Mouse (Mus musculus): ENCODE results near the gene Rgs16. TPM values are rescaled to one million over a fixed set of nuclear protein-coding genes. Genes with fewer than 3 reads are reported as not detected.
"Not testable (repeated sequence)": the region's sequence is repeated elsewhere in the genome, so short reads cannot be mapped to it uniquely, and the experiment has no call there.

The Rgs16 gene
- total RNA-seq, 2 experiments from 2014 or later, result 6.4 to 7.0 TPM

- no peak for DNase-seq
Observed at GRCm38 (mm10) chr1:153751763-153752301, 11.7 kb downstream of the Rgs16 start.

DNA sequence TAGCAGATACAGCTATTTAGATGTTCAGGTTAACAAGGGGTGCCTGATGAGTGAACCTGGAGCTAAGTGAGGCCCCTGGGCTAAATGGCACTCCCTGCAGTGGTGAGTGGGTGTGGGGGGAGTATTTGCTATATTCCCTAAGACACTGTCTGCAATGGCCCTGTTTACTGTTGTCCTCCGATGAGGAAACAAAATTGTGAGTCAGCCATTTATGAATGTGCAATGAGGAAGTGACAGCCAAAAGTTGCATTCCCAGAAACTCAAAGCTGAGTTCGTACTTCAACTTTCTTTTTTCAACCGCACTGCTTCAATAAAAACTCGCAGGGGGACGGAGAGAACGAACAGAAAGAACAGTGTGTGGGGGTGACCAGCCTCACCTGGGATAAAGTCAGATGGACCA, 12.4 kb downstream of the Rgs16 start:
- no peak for DNase-seq

DNA sequence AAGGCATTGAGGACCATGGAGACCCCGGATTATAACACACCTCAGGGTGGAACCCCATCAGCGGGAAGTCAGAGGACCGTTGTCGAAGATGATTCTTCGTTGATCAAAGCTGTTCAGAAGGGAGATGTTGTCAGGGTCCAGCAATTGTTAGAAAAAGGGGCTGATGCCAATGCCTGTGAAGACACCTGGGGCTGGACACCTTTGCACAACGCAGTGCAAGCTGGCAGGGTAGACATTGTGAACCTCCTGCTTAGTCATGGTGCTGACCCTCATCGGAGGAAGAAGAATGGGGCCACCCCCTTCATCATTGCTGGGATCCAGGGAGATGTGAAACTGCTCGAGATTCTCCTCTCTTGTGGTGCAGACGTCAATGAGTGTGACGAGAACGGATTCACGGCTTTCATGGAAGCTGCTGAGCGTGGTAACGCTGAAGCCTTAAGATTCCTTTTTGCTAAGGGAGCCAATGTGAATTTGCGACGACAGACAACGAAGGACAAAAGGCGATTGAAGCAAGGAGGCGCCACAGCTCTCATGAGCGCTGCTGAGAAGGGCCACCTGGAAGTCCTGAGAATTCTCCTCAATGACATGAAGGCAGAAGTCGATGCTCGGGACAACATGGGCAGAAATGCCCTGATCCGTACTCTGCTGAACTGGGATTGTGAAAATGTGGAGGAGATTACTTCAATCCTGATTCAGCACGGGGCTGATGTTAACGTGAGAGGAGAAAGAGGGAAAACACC, 13.7 kb downstream of the Rgs16 start:
- DNase-seq, result no peak

DNA sequence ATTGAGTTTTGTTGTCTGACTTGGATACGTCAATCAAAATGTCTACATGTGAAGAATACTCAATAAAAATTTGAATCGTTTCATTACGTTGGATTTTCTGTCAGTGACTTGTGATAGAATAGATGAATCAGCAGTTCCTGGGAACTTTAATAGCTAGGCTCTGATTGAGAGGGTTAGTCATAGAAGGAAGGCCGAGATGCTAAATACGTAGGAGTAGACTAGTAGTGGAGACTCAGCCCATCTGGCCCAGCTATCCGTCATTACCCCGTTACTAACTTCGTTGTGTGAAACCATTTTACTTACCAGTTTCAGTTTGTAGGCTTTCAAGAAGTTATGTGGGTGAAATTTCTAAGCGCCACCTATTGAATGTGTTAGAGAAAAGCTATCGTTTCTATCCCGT, 24.0 kb downstream of the Rgs16 start:
- DNase-seq, result no peak

DNA sequence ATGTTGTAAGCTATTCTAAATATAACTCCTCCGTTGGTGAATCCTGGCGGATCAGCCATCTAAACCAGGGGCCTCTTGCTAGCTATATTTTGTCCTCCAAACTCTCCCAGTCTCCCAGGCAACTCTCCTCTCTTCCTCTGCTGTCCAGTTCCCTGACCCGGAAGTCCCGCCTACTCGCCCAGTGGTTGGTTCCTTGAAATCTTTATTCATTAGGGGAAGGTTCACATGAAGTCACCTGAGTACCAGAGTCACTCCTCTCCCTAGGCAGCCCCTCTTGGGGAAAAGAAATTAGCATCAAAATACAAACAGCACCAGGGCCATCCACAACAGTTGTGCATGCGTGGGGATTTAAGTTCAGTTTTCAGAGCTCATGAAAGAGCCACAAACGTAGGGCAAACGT, 26.1 kb downstream of the Rgs16 start:
- no peak for DNase-seq

- no peak for DNase-seq
Observed at GRCm38 (mm10) chr1:153767281-153767680, 27.1 kb downstream of the Rgs16 start.

DNA sequence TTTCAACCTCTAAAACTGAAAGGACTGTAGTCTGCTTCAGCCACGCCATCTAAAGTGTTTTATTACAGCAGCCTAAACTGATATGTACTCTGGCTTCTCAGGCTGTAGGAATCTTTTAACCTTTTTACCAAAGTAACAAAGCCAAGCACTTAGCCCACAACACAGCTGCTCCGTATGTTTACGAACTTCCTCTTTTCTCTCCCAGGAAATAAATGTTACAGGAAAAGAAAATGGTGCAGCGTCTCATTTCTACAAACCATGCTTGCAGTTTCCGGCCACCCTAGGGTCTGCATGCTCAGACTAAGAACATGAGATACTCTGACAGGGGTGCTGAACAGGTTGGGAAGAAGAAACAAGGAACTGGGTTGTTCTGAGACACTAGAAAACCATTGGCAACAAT, 28.3 kb downstream of the Rgs16 start:
- no peak for DNase-seq

DNA sequence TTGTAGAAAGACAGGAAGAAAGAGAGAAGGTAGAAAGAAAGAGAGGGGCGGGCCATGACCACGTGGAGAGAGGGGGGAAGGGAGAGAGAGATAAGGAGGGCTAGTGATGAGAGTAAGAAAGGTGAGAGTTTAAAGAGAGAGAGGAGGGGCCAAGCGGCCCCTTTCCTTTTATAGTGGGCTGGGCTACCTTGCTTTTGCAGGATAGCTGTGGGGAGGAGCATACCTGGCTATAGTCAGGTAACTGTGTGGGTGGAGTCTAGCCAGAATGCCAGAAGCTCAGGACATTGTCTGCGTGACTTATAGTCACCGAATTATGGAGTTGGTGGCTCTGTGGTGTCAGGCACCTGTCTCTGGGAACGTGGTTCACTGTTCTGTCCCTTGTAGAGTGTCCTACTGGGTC, 29.4 kb downstream of the Rgs16 start:
- not testable (repeated sequence) for DNase-seq

DNA sequence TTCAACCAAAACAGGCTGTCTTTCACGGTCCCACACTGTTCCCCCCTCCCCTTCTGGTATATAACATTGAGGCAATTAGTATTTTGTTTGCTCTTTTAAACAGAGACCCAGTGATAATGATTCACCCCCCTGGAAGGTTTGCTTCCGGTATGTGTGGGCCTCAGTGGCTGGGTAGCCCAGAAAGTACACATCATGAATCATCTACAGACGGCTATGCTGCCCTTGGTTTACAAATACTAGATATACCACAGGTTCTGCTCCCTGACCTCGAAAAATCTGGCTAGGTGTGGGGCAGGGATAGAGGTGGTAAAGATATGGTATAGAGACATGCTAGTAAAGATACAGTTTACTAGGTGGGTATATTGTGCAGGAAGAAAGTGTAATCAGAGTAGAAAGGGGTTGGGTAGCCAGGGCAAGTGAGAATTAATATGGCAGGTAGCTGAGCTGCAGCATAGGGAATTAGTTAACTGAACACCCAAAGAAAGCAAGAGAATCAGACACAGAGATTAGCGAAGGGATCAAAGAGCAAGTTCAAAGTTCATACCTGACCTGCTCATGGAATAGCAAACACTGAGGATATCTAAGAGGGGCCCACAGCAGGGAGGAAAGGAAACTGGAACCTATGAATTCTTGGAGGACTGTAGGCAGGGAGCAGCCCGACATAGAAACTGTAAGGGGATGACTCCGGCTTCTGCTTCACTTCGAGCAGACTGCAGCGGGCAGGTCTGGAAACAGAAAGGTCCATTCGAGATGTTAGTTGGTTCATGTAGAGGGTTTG, 30.0 kb downstream of the Rgs16 start:
- no peak for DNase-seq

DNA sequence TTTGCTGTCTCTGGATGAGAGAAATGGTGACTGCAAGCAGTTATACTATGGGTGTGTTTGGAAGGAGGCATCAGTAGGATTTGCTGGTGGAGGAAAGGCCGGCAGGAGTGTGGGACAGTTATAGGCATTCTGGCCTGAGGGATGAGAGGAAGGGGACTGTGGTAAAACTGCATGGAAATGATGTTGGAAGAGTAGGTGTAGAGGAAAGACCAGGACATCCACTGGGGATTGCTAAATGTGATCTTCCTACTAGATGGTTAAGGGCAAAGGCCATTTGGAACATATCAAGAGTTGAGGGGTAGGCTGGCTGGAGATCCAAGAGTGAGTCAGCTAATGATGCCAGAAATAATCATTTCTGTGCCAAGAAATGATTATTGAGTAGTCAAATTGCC, 30.6 kb downstream of the Rgs16 start:
- no peak for DNase-seq

GRCm38 (mm10) chr1:153775174-153775573, 35.0 kb downstream of the Rgs16 start:
- no peak for DNase-seq

DNA sequence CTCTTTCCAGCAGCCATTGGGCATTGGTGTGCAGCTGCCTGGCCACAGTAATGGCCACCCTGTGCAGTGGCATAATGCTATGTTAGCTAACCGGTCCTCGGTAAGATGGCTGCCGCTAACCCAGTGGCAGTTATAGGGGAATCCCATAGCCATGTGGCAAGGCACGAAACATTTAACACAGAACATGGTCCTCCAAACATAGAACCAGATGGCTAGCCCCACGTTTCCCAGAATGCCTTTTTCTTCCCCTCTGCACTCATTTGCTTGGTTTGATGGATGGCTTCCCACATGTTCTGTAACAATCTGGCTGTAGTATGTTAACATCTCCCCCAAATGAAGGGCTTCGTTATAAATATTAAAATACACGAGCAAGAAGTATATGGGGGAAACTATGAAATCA, 36.1 kb downstream of the Rgs16 start:
- peak; percentile 21 to 26 for DNase-seq

GRCm38 (mm10) chr1:153778205-153778604, 38.1 kb downstream of the Rgs16 start:
- no peak for DNase-seq

DNA sequence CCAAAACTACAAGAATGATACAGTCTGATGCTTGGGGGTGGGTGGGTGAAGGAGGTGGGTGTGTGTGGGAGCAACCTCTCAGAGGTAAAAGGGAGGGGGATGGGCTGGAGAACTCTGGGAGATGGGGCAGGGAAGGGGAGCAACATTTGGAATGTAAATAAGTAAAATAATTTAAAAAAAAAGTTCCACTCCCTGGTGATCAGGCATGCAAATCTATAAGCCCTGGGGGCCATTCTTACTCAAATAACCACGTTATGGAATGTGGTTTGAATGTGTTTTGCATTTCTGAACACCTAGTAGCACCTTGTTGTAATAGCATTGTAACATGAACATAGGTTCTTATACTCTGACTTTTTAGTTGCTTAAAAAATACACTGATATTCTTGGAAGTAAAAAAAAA, 43.2 kb downstream of the Rgs16 start:
- no peak for DNase-seq

DNA sequence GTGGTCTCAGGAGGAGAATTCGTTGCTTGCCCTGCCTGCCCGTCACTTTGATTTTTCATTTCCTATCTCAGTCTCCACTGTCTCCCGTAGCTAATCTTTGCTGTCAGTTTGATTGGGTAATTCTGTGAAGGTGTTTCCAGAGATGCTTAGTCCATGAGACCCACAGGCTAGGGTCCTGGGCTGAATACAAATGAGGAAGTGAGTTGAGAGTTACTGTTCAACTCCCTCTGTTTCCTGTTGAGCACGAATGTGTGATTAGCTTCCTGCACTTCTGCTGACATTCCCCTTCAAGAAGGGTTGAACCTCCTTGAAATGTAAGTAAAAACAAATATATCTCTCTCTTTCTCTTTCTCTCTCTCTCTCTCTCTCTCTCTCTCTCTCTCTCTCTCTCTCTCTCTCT, 45.5 kb downstream of the Rgs16 start:
- no peak for DNase-seq

DNA sequence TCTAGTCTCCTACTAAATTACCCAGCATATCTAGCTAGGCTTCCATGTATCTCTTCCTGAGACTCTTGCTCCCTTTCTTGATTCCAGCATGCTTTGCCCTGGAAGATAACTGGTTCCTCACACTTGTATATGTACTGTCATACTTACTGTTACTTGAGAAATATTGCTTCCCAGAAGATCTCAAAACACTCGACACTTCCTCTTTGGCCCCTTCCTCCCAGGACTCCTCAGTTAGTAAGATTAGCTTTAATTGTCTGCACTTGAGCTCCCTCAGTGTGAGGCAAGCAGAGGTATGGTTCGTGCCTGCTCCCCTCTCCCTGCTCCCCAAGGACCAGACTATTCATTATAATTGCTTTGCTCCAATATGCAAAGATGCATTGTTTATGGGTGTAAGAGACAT, 50.6 kb downstream of the Rgs16 start:
- DNase-seq, result no peak

DNA sequence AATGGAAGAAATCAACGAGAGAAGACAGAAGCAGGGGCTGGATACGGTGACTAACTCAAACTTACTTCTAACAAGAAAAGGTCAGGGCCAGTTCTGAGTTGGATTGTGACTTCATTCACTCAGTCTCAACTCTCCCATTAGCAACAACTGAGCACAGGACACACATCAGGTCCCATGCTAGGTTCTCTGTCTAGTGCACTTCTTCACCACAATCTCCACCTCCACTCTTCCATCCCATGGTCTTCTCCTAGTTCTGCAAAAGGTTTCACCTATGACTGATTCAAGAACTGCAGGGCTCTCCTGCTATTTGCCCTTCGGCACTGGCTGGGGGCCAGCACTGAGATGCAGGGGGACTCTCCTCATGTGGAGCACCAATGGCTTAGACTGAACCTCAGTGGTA, 54.1 kb downstream of the Rgs16 start:
- no peak for DNase-seq

Other genes with a start within 250 kb of the Rgs16 start
- gene Npl, start 190.3 kb upstream of the Rgs16 start, total RNA-seq (2021), result 1 to 10 TPM; 3.5 TPM
- 10 to 100 TPM; 76.1 to 76.4 TPM for gene Rgs8, start 87.3 kb upstream of the Rgs16 start, total RNA-seq (2021)
- 1 to 10 TPM; 5.9 to 6.8 TPM for gene Rnasel, start 9.1 kb downstream of the Rgs16 start, total RNA-seq (2021)
- 1 to 10 TPM in 1 of 2 experiments, under 1 TPM in 1; 0.82 to 1.3 TPM for gene Rgsl1, start 103.8 kb downstream of the Rgs16 start, total RNA-seq (2021)
- under 1 TPM in 1 of 2 experiments, not detected in 1; 0.20 TPM for gene Teddm1b, start 134.0 kb downstream of the Rgs16 start, total RNA-seq (2021)
- not detected for gene Teddm1a, start 151.4 kb downstream of the Rgs16 start, total RNA-seq (2021)
- gene Glul, start 159.6 kb downstream of the Rgs16 start, total RNA-seq (2021), result 1,000 to 10,000 TPM; 1,756 to 1,813 TPM
- 1 to 10 TPM; 2.2 to 2.8 TPM for gene Teddm2, start 159.9 kb downstream of the Rgs16 start, total RNA-seq (2021)